Mouse (Mus musculus): ENCODE measurements around the gene Tsr1. TPM values are rescaled to one million over a fixed set of nuclear protein-coding genes. Genes with fewer than 3 reads are reported as not detected.
A peak's percentile ranks its signal among the peaks of the same experiment; 100 is the strongest.

Tsr1 gene
- 38.0 and 41.5 TPM in 2 replicates for polyA plus RNA-seq (2015; fragmentation: Nextera tagmentation; extraction: Ambion mirVana)

DNA sequence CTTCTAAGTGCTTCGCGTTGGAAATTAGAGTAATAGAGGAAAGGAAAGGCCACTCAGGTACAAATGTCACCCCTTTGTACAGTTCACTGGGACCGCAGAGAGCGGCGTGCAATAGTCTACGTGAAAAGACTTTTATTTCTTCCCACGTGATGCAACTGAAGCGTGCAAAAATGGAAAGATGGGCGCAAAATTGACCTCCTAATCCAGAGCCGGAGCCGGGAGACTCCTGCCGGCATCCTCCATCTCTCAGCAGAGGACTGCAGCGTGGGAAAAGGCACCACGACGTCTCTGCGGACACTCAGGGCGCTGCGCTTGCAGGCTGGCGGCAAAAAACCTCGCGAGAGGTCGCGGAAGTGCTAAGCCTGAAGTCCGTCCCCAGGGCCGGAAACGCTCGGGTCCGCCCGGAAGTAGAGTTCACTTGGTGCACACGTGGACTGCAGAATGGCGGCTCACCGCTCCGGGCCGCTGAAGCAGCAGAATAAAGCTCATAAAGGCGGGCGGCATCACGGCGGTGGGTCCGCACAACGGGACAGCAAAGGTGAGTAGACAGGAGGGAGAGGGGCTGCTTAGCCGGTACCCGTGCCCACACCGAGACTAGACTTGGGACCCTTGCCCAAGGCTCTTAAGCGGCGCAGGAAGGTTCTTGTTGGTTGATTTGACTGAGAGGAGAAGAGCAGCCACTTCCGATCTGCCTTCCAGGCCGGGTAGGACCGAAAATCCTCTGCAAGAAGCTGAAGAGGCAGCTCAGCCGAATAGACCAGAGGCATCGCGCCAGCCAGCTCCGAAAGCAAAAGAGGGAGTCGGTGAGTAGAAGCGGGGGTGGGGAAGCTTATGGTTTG, at the start of gene Tsr1:
TSS of gene Tsr1 (plus strand) at position 394 of the 839 bp plus-strand sequence.
- peaks cover 23% of the 10 kb centered on the region for H3K36me3 ChIP-seq (ENCODE audit: control insufficient read depth, insufficient read depth)
- H3K27ac ChIP-seq (ENCODE audit: low read length), result peak within 1 kb of the TSS; percentile 81
- peak within 1 kb of the TSS; percentile 85 for H3K4me3 ChIP-seq (replicated peaks; ENCODE audit: low read length)
- peaks cover 18% of the 10 kb centered on the region for H3K4me1 ChIP-seq (replicated peaks; ENCODE audit: control insufficient read depth, insufficient read depth, low read length)
- H3K9ac ChIP-seq (replicated peaks; ENCODE audit: low read depth, low read length), result peak within 1 kb of the TSS; percentile 83
- no peaks in the 10 kb centered on the region for H3K27me3 ChIP-seq (replicated peaks; ENCODE audit: control insufficient read depth, insufficient read depth, low read length)
- ATAC-seq, result peak; percentile 86
- peak within 1 kb of the TSS; percentile 84 for H3K4me2 ChIP-seq (ENCODE audit: low read length)
- H3K9me3 ChIP-seq (ENCODE audit: control insufficient read depth, low read length), result no peaks in the 10 kb centered on the region
- WGBS, result under 1% methylated on average over 54 of the region's 54 CpGs

DNA sequence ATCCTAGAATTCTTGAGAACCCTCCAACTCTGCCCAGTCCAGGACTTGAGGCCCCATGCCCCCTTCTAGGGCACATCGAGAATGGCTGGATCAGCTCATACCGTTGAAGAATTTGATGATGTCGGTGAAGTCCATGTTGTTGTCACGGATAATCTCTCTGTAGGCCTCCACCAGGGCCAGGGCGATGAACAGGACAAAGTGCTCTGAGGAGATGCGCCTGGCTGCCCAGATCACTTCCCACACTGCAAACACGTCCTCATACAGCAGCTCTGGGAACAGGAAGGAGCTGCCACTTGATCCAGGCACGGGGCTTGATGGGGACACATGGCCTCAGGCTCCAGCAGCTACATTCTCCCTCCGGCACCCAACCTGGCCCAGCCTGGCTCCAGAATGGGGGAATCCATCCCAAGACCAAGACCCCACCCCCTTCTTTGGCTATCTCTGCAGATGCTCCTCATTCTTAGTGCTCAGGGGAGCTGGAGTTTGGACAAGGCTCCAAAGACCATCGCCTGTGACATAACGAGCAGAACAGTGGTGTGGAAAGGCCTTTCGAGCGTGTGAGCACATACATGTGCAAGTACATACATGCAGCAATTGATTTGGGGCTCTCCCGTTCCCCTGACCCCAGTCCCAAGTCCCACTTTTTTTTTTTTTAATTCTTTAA, 46.7 kb upstream of the Tsr1 start:
- 0 out of 2 replicates have a peak, but pooled peaks cover 3% of the 10 kb centered on the region for H3K4me1 ChIP-seq (replicated peaks; ENCODE audit: control insufficient read depth, insufficient read depth, low read length)
- no peak for ATAC-seq

GRCm38 (mm10) chr11:74857756-74858155, 40.1 kb upstream of the Tsr1 start:
- H3K27me3 ChIP-seq (replicated peaks; ENCODE audit: control insufficient read depth, insufficient read depth, low read length), result no peaks in the 10 kb centered on the region
- peaks cover 4% of the 10 kb centered on the region for H3K36me3 ChIP-seq (ENCODE audit: control insufficient read depth, insufficient read depth)
- no peaks in the 10 kb centered on the region for H3K9me3 ChIP-seq (ENCODE audit: control insufficient read depth, low read length)
- 81% methylated on average over 9 of the region's 9 CpGs for WGBS
- H3K9ac ChIP-seq (replicated peaks; ENCODE audit: low read depth, low read length), result no peak overlapping the region
- H3K4me3 ChIP-seq (replicated peaks; ENCODE audit: low read length), result no peak overlapping the region
- no peaks in the 10 kb centered on the region for H3K4me1 ChIP-seq (replicated peaks; ENCODE audit: control insufficient read depth, insufficient read depth, low read length)
- H3K27ac ChIP-seq (ENCODE audit: low read length), result no peak overlapping the region
- H3K4me2 ChIP-seq (ENCODE audit: low read length), result no peak overlapping the region
- ATAC-seq, result no peak

More for the DNA sequence above, 46.7 kb upstream of the Tsr1 start:
- peaks cover 4% of the 10 kb centered on the region for H3K36me3 ChIP-seq (ENCODE audit: control insufficient read depth, insufficient read depth)
- no peaks in the 10 kb centered on the region for H3K9me3 ChIP-seq (ENCODE audit: control insufficient read depth, low read length)
- no peak overlapping the region for H3K9ac ChIP-seq (replicated peaks; ENCODE audit: low read depth, low read length)
- H3K4me2 ChIP-seq (ENCODE audit: low read length), result no peak overlapping the region
- no peak overlapping the region for H3K4me3 ChIP-seq (replicated peaks; ENCODE audit: low read length)
- no peak overlapping the region for H3K27ac ChIP-seq (ENCODE audit: low read length)
- no peaks in the 10 kb centered on the region for H3K27me3 ChIP-seq (replicated peaks; ENCODE audit: control insufficient read depth, insufficient read depth, low read length)
- WGBS, result 83% methylated on average over 14 of the region's 14 CpGs

DNA sequence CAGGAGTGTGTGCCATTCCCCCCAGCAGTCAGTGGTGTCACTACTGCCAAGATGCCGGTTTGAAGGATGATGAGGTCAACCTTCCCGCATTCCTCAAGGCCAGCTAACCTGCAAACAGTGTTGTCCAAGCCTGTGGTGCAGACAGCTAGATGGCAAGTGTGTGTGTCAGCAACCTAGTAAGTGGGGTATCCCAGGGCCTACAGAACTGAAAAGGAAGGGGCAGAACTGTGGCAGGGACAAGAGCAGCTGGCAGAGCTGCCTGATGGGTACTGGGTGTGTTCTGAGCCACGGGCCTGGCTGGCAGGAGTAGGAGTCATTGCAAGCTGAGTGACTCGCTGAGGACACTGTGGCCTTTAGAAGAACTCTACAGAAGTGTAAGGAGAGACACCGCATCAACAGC, 35.7 kb upstream of the Tsr1 start:
- Histone ChIP-seq H3K36me3 (ENCODE audit: control insufficient read depth, insufficient read depth) (no peaks in the 10 kb centered on the region), H3K4me3 (replicated peaks; ENCODE audit: low read length) (no peak overlapping the region), H3K4me2 (ENCODE audit: low read length) (no peak overlapping the region), H3K27me3 (replicated peaks; ENCODE audit: control insufficient read depth, insufficient read depth, low read length) (no peaks in the 10 kb centered on the region), H3K27ac (ENCODE audit: low read length) (no peak overlapping the region), H3K9ac (replicated peaks; ENCODE audit: low read depth, low read length) (no peak overlapping the region), H3K9me3 (ENCODE audit: control insufficient read depth, low read length) (no peaks in the 10 kb centered on the region), H3K4me1 (replicated peaks; ENCODE audit: control insufficient read depth, insufficient read depth, low read length) (peaks cover 5% of the 10 kb centered on the region)
- WGBS, result 87% methylated on average over 5 of the region's 5 CpGs
- ATAC-seq, result no peak

- Histone ChIP-seq H3K9me3 (ENCODE audit: control insufficient read depth, low read length) (no peaks in the 10 kb centered on the region), H3K27me3 (replicated peaks; ENCODE audit: control insufficient read depth, insufficient read depth, low read length) (no peaks in the 10 kb centered on the region), H3K4me1 (replicated peaks; ENCODE audit: control insufficient read depth, insufficient read depth, low read length) (peaks cover 6% of the 10 kb centered on the region), H3K4me3 (replicated peaks; ENCODE audit: low read length) (no peak overlapping the region), H3K36me3 (ENCODE audit: control insufficient read depth, insufficient read depth) (no peaks in the 10 kb centered on the region; the same call in 1 of the 2 replicates), H3K4me2 (ENCODE audit: low read length) (no peak overlapping the region), H3K27ac (ENCODE audit: low read length) (no peak overlapping the region), H3K9ac (replicated peaks; ENCODE audit: low read depth, low read length) (no peak overlapping the region)
- WGBS, result 34% methylated on average over 11 of the region's 11 CpGs
- ATAC-seq, result no peak
Measured at GRCm38 (mm10) chr11:74863471-74863870, 34.4 kb upstream of the Tsr1 start.

GRCm38 (mm10) chr11:74864421-74864820, 33.5 kb upstream of the Tsr1 start:
- WGBS, result 90% methylated on average over 9 of the region's 9 CpGs
- Histone ChIP-seq H3K4me1 (replicated peaks; ENCODE audit: control insufficient read depth, insufficient read depth, low read length) (peaks cover 6% of the 10 kb centered on the region), H3K36me3 (ENCODE audit: control insufficient read depth, insufficient read depth) (no peaks in the 10 kb centered on the region; the same call in 1 of the 2 replicates), H3K27ac (ENCODE audit: low read length) (no peak overlapping the region), H3K4me2 (ENCODE audit: low read length) (no peak overlapping the region), H3K9me3 (ENCODE audit: control insufficient read depth, low read length) (no peaks in the 10 kb centered on the region), H3K27me3 (replicated peaks; ENCODE audit: control insufficient read depth, insufficient read depth, low read length) (no peaks in the 10 kb centered on the region), H3K9ac (replicated peaks; ENCODE audit: low read depth, low read length) (no peak overlapping the region), H3K4me3 (replicated peaks; ENCODE audit: low read length) (no peak overlapping the region)
- no peak for ATAC-seq

GRCm38 (mm10) chr11:74865252-74865651, 32.6 kb upstream of the Tsr1 start:
- 90% methylated on average over 9 of the region's 9 CpGs for WGBS
- Histone ChIP-seq H3K9me3 (ENCODE audit: control insufficient read depth, low read length) (no peaks in the 10 kb centered on the region), H3K4me1 (replicated peaks; ENCODE audit: control insufficient read depth, insufficient read depth, low read length) (peaks cover 6% of the 10 kb centered on the region), H3K27ac (ENCODE audit: low read length) (no peak overlapping the region), H3K4me2 (ENCODE audit: low read length) (no peak overlapping the region), H3K36me3 (ENCODE audit: control insufficient read depth, insufficient read depth) (no peaks in the 10 kb centered on the region; the same call in 1 of the 2 replicates), H3K4me3 (replicated peaks; ENCODE audit: low read length) (no peak overlapping the region), H3K9ac (replicated peaks; ENCODE audit: low read depth, low read length) (no peak overlapping the region), H3K27me3 (replicated peaks; ENCODE audit: control insufficient read depth, insufficient read depth, low read length) (no peaks in the 10 kb centered on the region)
- no peak for ATAC-seq

DNA sequence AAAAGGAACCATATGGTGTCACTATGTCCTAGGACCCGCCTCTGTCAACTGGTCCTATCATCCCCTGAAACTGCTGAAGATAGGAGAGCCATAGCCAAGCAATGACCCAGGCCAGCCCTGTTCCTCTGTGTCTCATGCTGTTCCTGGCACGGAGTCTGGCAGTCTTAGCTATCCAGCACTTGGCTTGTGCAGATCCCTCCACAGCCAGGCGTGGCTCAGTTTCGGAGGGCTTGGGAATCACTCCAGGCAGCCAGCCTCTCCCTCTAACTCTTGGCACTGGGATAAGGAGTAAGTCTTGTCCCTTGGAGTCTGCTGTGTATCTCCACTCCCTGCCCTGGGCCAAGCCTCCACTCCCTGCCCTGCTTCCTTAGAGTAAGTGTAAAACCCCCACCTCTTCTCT, 31.2 kb upstream of the Tsr1 start:
- Histone ChIP-seq H3K9ac (replicated peaks; ENCODE audit: low read depth, low read length) (no peak overlapping the region), H3K4me1 (replicated peaks; ENCODE audit: control insufficient read depth, insufficient read depth, low read length) (peaks cover 14% of the 10 kb centered on the region), H3K4me3 (replicated peaks; ENCODE audit: low read length) (no peak overlapping the region), H3K36me3 (ENCODE audit: control insufficient read depth, insufficient read depth) (no peaks in the 10 kb centered on the region; the same call in 1 of the 2 replicates), H3K4me2 (ENCODE audit: low read length) (no peak overlapping the region), H3K9me3 (ENCODE audit: control insufficient read depth, low read length) (no peaks in the 10 kb centered on the region), H3K27ac (ENCODE audit: low read length) (no peak overlapping the region), H3K27me3 (replicated peaks; ENCODE audit: control insufficient read depth, insufficient read depth, low read length) (no peaks in the 10 kb centered on the region)
- WGBS, result 70% methylated on average over 4 of the region's 4 CpGs
- ATAC-seq, result peak; percentile 67

DNA sequence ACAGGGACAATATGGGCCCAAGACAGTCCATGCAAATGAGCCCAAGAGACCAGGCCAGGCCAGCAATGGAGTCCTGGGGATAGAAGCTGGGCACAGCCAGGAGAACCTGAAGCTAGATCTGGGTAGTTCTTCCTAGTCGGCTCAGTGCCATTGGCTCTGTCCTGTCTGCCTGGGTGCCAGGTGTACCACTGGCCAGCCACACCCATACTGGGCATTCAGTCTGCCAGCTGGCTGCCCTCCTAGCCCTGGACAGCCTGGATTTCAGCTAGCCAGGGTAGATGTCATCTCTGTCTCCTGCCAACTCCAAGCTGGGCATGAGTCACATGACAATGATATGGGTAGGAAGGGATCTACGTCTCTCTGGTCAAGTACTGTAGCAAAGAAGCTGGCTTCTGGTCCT, 30.7 kb upstream of the Tsr1 start:
- Histone ChIP-seq H3K27ac (ENCODE audit: low read length) (no peak overlapping the region), H3K27me3 (replicated peaks; ENCODE audit: control insufficient read depth, insufficient read depth, low read length) (no peaks in the 10 kb centered on the region), H3K36me3 (ENCODE audit: control insufficient read depth, insufficient read depth) (no peaks in the 10 kb centered on the region; the same call in 1 of the 2 replicates), H3K4me3 (replicated peaks; ENCODE audit: low read length) (no peak overlapping the region), H3K4me2 (ENCODE audit: low read length) (no peak overlapping the region), H3K4me1 (replicated peaks; ENCODE audit: control insufficient read depth, insufficient read depth, low read length) (peaks cover 14% of the 10 kb centered on the region), H3K9me3 (ENCODE audit: control insufficient read depth, low read length) (no peaks in the 10 kb centered on the region), H3K9ac (replicated peaks; ENCODE audit: low read depth, low read length) (no peak overlapping the region)
- no peak for ATAC-seq
- WGBS, result 83% methylated on average over 2 of the region's 2 CpGs
